Mouse (Mus musculus): ENCODE results near the gene Sipa1l1.

- TF ChIP-seq GATA1 (IDR thresholded peaks at IDR 0.05; ENCODE audit: low read length) (no peak), TAL1 (IDR thresholded peaks at IDR 0.05; ENCODE audit: low read length) (no peak)
These were observed 89.1 kb downstream of the Sipa1l1 start for GRCm38 (mm10) chr12:82257994-82258785.

All from erythroblast, embryonic 14.5 days (primary cell).